Mouse (Mus musculus) activated CD4-positive, CD25-positive, alpha-beta regulatory T cell, adult 4 months (primary cell): Measurements from ENCODE around the gene A530084C06Rik. TPM values are rescaled to one million over a fixed set of nuclear protein-coding genes. Genes with fewer than 3 reads are reported as not detected.

ENCODE experiments used
- ATAC-seq: one replicate; pipeline ENCODE4 v1.8.0; 2017
- polyA plus RNA-seq, 2 experiments: library from polyadenylated mRNA; unstranded; fragments of 100-300 nt; shearing (Covaris generic); gene quantifications; one replicate each; pipeline ENCODE4 v1.2.1; 2017

The A530084C06Rik gene
- polyA plus RNA-seq, 2 experiments from 2014 or later: not detected

DNA sequence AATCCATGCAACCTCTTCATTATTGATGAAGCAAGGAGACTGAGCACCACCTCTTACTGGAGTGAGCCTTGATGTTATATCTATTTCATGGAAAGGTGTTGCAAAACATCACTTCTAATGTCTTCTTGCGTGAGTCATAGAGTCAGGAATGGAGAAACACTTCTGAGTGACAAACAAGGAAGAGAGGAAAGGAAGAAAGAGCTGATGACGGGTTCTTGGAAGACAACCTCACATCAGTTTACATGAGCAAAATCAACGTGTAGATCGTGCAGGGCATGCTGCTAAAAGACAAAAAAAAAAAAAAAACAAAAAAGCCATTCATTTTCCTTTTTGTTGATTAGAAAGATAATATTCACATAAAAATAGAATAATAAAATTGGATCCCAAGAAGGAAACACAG is 24.4 kb downstream of the A530084C06Rik start:
- ATAC-seq: no peak

DNA sequence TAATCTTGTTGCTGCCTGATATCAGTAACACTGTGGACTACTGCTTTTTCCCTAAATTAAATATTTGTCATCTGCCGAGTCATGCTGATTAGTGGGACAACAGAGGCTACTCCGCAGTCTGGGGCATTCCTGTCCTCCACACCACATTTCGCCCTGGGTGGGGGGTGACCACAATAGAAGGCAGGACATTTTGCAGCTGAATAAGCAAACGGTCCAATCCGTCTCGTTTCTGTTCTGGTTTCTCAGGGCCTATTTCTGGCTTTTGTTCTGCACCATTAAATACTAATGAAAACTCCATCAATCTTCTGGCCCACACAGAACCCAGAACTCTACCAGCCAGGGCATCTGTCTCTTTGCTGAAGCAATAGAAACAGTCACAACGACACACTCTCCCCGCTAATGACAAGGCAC is 27.5 kb downstream of the A530084C06Rik start:
- no peak for ATAC-seq

DNA sequence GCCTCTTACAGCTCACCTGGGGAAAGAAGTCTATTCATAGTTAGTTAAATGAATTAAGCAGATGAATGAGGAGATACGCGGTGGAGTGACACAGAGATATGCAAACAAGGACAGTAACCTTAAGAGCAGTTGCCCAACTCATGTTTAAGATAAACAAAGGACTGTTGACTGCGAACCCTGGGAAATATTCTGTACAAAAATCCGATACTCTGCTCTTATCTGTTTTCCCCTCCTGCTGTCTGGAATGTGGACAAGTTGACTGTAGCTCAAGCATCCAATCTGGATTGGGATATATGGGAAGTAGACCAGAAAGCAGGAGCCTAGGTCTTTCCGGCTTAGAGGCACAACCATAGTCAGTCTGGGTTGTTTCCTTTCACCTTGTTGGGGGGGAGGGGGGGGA is 27.9 kb downstream of the A530084C06Rik start:
- ATAC-seq: no peak

GRCm38 (mm10) chr13:31524976-31525375 is 34.2 kb downstream of the A530084C06Rik start:
- ATAC-seq: no peak

- ATAC-seq: no peak
Measured at GRCm38 (mm10) chr13:31518971-31519370, 40.2 kb downstream of the A530084C06Rik start.

- no peak for ATAC-seq
Measured at GRCm38 (mm10) chr13:31518411-31518886, 40.7 kb downstream of the A530084C06Rik start.

DNA sequence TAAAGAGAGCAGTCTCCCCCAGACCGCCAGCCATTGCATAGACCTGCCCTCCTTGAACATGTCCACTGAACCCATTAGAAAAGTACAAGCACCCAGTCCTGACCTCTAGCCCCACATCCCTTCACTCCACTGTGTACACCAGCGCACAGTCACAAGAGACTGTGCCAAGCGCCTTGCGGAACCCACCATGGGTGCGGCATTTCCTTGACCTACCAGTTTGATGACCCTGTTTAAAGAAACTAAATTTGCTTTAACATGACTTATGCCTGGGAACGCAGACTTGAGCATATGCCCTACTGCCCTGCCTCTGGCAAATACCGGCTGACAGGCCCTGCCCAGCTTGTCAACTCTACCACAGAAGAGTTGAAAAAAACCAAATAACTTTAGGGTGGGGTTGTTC is 43.9 kb downstream of the A530084C06Rik start:
- no peak for ATAC-seq

DNA sequence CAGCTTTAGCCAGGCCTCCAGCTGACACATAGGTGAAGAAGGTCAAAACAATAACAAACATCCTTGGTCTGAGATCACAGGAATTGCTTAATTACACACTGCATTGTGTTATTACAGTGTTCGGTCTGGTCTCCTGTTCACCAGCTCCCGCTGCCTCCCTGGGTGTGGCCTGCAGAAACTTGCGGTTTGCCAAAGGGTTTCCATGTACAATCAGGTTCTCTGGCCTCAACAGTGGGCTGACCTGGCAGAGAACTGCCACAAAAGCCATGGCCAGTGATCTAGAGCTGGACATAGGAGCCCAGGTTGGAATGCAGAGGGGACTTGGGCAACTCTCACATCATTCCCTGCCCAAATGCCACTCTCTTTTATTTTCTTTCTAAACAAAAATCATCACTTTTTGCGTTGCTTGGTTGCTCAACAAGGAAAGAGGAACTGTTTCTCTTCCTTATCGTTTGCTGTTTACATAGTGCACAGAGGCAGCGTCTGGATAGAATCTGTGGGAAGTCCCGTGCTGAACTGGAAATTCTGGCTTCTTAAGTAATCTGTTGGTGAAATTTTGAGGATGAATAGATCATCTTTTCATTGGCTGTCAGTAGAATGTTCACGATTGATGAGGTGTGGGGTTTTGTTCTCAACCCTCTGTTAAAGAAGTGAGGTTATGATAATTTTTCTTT is 52.5 kb downstream of the A530084C06Rik start:
- no peak for ATAC-seq

Other genes with a start within 250 kb of the A530084C06Rik start
- gene Foxq1, start 3.2 kb downstream of the A530084C06Rik start, polyA plus RNA-seq: not detected
- not detected for gene Foxf2, start 66.5 kb upstream of the A530084C06Rik start, polyA plus RNA-seq
- not detected for gene Foxc1, start 247.3 kb upstream of the A530084C06Rik start, polyA plus RNA-seq